Mouse (Mus musculus): Measurements from ENCODE around the gene Hinfp. TPM values are rescaled to one million over a fixed set of nuclear protein-coding genes. Genes with fewer than 3 reads are reported as not detected.
"Not testable (repeated sequence)": the region's sequence is repeated elsewhere in the genome, so short reads cannot be mapped to it uniquely, and the experiment has no call there.

Hinfp gene
- polyA plus RNA-seq, 1 experiment from 2014 or later = 25.1 TPM

GRCm38 (mm10) chr9:44327064-44327711, 21.7 kb upstream of the Hinfp start:
- Histone ChIP-seq H3K9me3 (no peaks in the 10 kb centered on the region), H3K27ac (replicated peaks) (peak overlapping the region; percentile 91), H3K4me3 (peak overlapping the region; percentile 79), H3K9ac (peak overlapping the region; percentile 86), H3K27me3 (no peaks in the 10 kb centered on the region), H3K4me1 (replicated peaks) (peaks cover 18% of the 10 kb centered on the region), H3K36me3 (peaks cover 39% of the 10 kb centered on the region), H3K4me2 (peak overlapping the region; percentile 66)
- peak; percentile 57 for ATAC-seq (ENCODE audit: low read depth)
- WGBS = 2% methylated on average over 22 of the region's 22 CpGs

GRCm38 (mm10) chr9:44326371-44327063, 21.0 kb upstream of the Hinfp start:
- under 1% methylated on average over 38 of the region's 38 CpGs for WGBS
- H3K27ac ChIP-seq (replicated peaks) = peak overlapping the region; percentile 91
- H3K4me1 ChIP-seq (replicated peaks) = peaks cover 18% of the 10 kb centered on the region
- H3K27me3 ChIP-seq = no peaks in the 10 kb centered on the region
- H3K9me3 ChIP-seq = no peaks in the 10 kb centered on the region
- peak; percentile 93 for ATAC-seq (ENCODE audit: low read depth)
- H3K9ac ChIP-seq = peak overlapping the region; percentile 86
- peak overlapping the region; percentile 79 for H3K4me3 ChIP-seq
- H3K36me3 ChIP-seq = peaks cover 34% of the 10 kb centered on the region
- H3K4me2 ChIP-seq = peak overlapping the region; percentile 66

GRCm38 (mm10) chr9:44325768-44326370, 20.4 kb upstream of the Hinfp start, which contains the start of gene Dpagt1:
Gene Dpagt1, plus strand, starts transcription at chr9:44326019.
- Histone ChIP-seq H3K9me3 (no peaks in the 10 kb centered on the region), H3K27me3 (no peaks in the 10 kb centered on the region), H3K9ac (peak within 1 kb of the TSS; percentile 86), H3K4me2 (peak within 1 kb of the TSS; percentile 66), H3K36me3 (peaks cover 28% of the 10 kb centered on the region), H3K4me1 (replicated peaks) (peaks cover 22% of the 10 kb centered on the region), H3K4me3 (peak within 1 kb of the TSS; percentile 79), H3K27ac (replicated peaks) (peak within 1 kb of the TSS; percentile 91)
- no peak for ATAC-seq (ENCODE audit: low read depth)
- WGBS = 4% methylated on average over 12 of the region's 12 CpGs

GRCm38 (mm10) chr9:44325032-44325767, 19.7 kb upstream of the Hinfp start:
- Histone ChIP-seq H3K9ac (peak overlapping the region; percentile 86), H3K36me3 (peaks cover 21% of the 10 kb centered on the region), H3K27ac (replicated peaks) (peak overlapping the region; percentile 91), H3K4me3 (peak overlapping the region; percentile 79), H3K4me1 (replicated peaks) (peaks cover 27% of the 10 kb centered on the region), H3K4me2 (peak overlapping the region; percentile 66)
- 66% methylated on average over 7 of the region's 8 CpGs for WGBS
- not testable (repeated sequence) for ATAC-seq (ENCODE audit: low read depth); H3K9me3 ChIP-seq; H3K27me3 ChIP-seq

- Histone ChIP-seq H3K27me3 (no peaks in the 10 kb centered on the region), H3K4me3 (no peak overlapping the region), H3K9me3 (no peaks in the 10 kb centered on the region), H3K4me2 (no peak overlapping the region), H3K27ac (replicated peaks) (no peak overlapping the region), H3K4me1 (replicated peaks) (peaks cover 30% of the 10 kb centered on the region), H3K36me3 (peaks cover 11% of the 10 kb centered on the region; the same call in 1 of the 2 replicates), H3K9ac (no peak overlapping the region)
- 70% methylated on average over 6 of the region's 6 CpGs for WGBS
- ATAC-seq (ENCODE audit: low read depth) = no peak
Measured at GRCm38 (mm10) chr9:44324147-44324546, 18.7 kb upstream of the Hinfp start.

- ATAC-seq (ENCODE audit: low read depth); H3K4me2 ChIP-seq: not testable (repeated sequence)
Measured at GRCm38 (mm10) chr9:44323656-44324055, 18.2 kb upstream of the Hinfp start.

GRCm38 (mm10) chr9:44320799-44321133, 15.3 kb upstream of the Hinfp start:
- no peaks in the 10 kb centered on the region for H3K9me3 ChIP-seq
- peak; percentile 20; the same call in 1 of the 2 replicates for ATAC-seq (ENCODE audit: low read depth)
- H3K27me3 ChIP-seq = no peaks in the 10 kb centered on the region
- H3K4me1 ChIP-seq (replicated peaks) = peaks cover 39% of the 10 kb centered on the region
- H3K4me2 ChIP-seq = peak overlapping the region; percentile 96
- peak overlapping the region; percentile 66 for H3K9ac ChIP-seq
- peak overlapping the region; percentile 84 for H3K27ac ChIP-seq (replicated peaks)
- H3K36me3 ChIP-seq = peaks cover 19% of the 10 kb centered on the region
- 24% methylated on average over 6 of the region's 6 CpGs for WGBS
- peak overlapping the region; percentile 88 for H3K4me3 ChIP-seq

More at GRCm38 (mm10) chr9:44323656-44324055, 18.2 kb upstream of the Hinfp start:
- H3K4me3 ChIP-seq; H3K27me3 ChIP-seq; H3K36me3 ChIP-seq; H3K9ac ChIP-seq; H3K27ac ChIP-seq (replicated peaks); H3K9me3 ChIP-seq: not testable (repeated sequence)
- H3K4me1 ChIP-seq (replicated peaks) = peaks cover 34% of the 10 kb centered on the region
- WGBS = 82% methylated on average over 3 of the region's 4 CpGs

GRCm38 (mm10) chr9:44319887-44320798, 14.7 kb upstream of the Hinfp start, which contains the start of gene C2cd2l:
Gene C2cd2l, minus strand, starts transcription at chr9:44320285.
- Histone ChIP-seq H3K27me3 (no peaks in the 10 kb centered on the region), H3K4me1 (replicated peaks) (peaks cover 36% of the 10 kb centered on the region), H3K4me2 (peak within 1 kb of the TSS; percentile 96), H3K36me3 (peaks cover 25% of the 10 kb centered on the region), H3K27ac (replicated peaks) (peak within 1 kb of the TSS; percentile 84), H3K9me3 (no peaks in the 10 kb centered on the region), H3K9ac (peak within 1 kb of the TSS; percentile 96), H3K4me3 (peak within 1 kb of the TSS; percentile 88)
- ATAC-seq (ENCODE audit: low read depth) = peak; percentile 98
- under 1% methylated on average over 67 of the region's 67 CpGs for WGBS

GRCm38 (mm10) chr9:44319105-44319886, 13.8 kb upstream of the Hinfp start:
- Histone ChIP-seq H3K9ac (peak overlapping the region; percentile 96), H3K4me1 (replicated peaks) (peaks cover 36% of the 10 kb centered on the region), H3K9me3 (no peaks in the 10 kb centered on the region), H3K4me3 (peak overlapping the region; percentile 88), H3K36me3 (peaks cover 33% of the 10 kb centered on the region), H3K27ac (replicated peaks) (peak overlapping the region; percentile 84), H3K27me3 (no peaks in the 10 kb centered on the region), H3K4me2 (peak overlapping the region; percentile 96)
- 3% methylated on average over 37 of the region's 37 CpGs for WGBS
- no peak; the same call in none of the 2 replicates for ATAC-seq (ENCODE audit: low read depth)

- H3K27ac ChIP-seq (replicated peaks) = no peak overlapping the region
- peak overlapping the region; percentile 96 for H3K9ac ChIP-seq
- H3K36me3 ChIP-seq = peaks cover 39% of the 10 kb centered on the region
- H3K4me2 ChIP-seq = peak overlapping the region; percentile 96
- WGBS = 44% methylated on average over 3 of the region's 3 CpGs
- H3K27me3 ChIP-seq = no peaks in the 10 kb centered on the region
- H3K4me3 ChIP-seq = peak overlapping the region; percentile 88
- no peak for ATAC-seq (ENCODE audit: low read depth)
- H3K9me3 ChIP-seq = no peaks in the 10 kb centered on the region
- H3K4me1 ChIP-seq (replicated peaks) = peaks cover 36% of the 10 kb centered on the region
Measured at GRCm38 (mm10) chr9:44318826-44319095, 13.3 kb upstream of the Hinfp start.

Data from neural tube, embryonic 13.5 days (tissue).